Mouse (Mus musculus) liver, adult (tissue): ENCODE data around the gene Fam227a.

Experiments used
- GATA4 ChIP-seq: IDR thresholded peaks from 2 replicates; pipeline ENCODE4 v1.6.1; 2014; ENCODE audit warnings: mild to moderate bottlenecking, low read length; ENCODE audit not compliant: insufficient replicate concordance

The Fam227a gene

DNA sequence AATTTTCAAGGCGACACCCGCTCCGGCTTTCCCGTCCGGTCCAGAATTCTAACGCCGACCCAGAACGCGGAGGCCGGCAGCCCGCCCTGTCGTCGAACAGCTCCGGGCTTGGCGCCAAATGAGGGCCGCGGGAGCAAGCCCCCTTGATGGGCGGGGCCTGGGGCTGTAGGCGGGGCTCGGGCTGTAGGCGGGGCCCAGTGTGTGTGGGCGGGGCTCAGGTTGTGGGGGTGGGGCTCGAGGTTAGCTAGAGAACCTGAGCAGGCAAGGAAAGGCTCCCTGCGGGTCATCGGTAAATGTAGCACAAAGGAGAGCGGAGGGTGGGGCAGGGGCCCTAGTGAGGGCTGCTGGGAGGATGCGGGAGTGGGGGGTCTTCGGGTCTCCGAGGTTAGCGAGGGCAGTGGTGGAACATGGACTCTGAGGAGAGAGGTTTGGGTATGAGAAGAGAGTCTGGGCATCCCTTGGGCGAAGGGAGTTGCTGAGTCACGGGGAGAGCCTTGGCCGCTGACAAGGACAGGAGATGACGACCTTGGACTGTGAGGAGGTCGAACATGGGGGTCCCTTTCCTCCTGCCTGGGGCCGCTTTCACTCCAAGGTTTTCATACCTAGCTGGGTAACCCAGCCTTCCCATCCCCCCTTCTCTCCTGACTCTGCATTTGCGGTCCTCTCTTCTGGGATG lies 53.6 kb downstream of the Fam227a start, which contains the start of gene Dmc1:
TSS of gene Dmc1 (minus strand) at position 120 of the 676 bp plus-strand sequence.
- no peak for TF ChIP-seq GATA4

DNA sequence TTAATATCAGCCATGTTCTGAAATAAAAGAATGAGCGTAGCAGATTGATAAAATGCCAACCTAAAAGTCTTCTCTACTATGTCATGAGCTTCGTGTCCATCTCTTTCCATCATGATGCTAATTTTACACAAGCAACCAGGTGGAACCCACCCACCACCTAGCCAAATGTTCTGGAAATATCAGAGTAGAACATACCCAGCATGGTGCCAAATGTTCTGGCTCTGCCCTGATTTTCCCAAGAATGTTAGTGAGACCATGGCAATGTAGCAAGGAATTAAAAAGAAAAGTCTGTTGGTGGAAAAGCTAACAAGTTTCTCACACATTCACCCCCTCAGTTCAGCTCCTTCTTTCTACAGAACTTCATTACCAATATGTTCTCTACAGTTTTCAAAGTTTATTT lies 58.6 kb downstream of the Fam227a start:
- TF ChIP-seq GATA4: no peak

DNA sequence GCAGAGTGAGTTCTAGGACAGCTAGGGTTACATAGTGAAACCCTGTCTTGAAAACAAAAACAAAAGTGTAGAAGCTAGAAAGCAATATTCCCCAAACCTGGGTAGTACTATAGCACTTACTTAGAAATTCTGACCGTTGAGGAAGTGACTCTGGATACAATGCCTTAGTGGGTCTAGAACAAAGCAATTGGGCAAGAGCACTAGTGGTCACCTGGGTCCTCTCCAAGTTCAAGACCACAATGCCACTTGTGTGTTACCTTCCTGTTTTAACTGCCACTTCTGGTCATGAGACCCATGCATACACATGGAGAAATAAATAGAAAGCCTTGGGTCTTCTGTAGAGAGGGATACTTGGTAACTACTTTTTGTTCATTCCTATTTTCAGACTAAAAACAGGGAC lies 60.0 kb downstream of the Fam227a start:
- no peak for TF ChIP-seq GATA4

DNA sequence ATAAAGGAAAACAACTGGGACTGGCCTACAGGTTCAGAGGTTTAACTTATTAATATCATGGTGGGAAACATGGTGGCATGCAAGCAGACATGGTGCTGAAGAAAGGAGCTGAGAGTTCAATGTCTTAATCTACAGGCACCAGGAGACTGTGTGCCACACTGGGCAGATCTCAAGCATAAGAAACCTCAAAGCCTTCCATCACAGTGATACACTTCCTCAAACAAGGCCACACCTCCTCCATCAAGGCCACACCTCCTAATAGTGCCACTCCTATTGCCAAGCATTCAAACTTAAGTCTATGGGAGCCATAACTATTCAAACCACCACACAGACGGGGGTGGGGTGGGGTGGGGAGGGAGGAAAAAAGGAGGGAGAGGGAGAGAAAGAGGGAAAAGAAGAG lies 77.2 kb downstream of the Fam227a start:
- no peak for TF ChIP-seq GATA4

DNA sequence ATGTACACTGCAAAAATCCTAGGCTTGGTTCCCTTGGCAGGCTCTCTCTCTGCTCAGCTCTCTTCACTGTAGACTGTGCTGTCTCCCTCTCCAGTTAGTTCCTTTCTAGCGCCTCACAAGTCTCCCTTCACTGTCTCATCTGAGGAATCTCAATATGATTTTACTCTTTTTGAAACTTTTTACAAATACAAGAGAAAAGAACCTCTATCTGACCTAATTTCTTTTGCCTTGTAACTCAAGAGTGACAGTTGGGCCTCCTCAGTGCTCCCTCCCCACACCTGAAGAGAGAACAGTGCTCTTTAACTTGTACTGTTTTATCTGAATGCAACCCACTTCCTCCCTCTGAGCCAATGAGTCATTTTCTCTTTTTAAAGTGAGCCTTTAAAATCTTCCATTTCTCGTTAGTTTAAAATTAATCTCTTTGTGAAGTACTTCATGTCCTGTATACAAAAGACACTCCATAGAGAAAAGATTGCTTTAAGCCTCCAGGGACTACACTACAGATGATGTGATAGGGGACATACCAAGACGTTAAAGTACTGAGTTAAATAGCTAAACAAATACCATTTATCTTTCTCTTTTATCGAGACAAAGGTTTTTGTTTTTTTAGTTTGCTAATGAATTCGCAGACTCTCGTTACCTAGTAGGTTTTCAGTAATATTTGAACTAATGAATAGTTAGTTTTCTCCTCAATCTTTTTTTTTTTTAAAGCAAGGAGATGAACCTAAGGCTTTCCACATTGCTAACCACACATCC lies 80.9 kb downstream of the Fam227a start:
- no peak for TF ChIP-seq GATA4

DNA sequence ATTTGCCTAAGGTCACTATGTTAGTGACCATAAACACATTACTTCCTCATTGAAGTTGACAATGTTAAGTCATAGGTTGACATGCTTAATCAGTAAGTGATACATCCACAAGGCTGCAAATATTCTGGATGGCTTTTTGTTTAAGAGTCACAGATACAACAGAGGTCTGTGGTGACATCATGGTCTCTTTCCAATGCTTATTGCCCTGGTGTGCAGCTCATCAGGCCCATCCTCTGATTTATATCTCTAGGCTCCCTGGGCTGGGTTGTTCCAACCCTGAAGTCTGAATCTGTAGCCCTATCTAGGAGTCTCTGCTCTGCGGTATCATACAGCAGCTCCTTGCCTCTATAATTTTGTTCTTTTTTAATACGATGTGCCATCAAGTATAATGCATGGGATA lies 81.8 kb downstream of the Fam227a start:
- TF ChIP-seq GATA4: no peak

DNA sequence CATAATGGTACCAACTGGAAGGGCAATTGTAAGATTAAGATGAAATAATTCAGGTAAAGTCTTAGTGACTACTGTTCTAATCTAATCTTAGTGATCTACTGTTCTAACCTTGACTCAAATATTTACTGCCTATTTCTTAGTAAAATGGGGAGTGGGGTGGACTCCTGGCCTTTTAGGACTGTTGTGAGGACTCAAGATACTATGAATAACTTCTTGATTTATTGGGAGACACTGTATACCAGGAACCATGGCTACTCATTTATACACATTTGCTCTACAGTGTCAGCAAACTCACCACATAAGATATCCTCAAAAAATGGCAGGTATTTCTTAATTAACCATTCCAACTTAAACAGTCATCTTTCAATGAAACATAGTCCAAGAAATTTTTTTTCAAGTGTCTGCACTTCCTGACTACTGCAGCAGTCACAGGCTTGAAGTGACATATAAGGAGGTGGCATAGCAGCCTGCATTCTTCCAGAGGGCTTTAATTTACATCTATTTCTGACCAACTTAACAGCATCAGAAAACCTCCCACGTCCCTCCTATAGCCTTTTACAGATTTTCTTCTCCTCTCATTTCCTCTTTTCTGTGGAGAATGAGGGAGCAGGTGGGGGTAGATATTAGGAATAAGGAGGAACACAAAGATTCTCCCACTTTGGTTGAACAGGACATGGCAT lies 83.1 kb downstream of the Fam227a start:
- TF ChIP-seq GATA4: no peak

DNA sequence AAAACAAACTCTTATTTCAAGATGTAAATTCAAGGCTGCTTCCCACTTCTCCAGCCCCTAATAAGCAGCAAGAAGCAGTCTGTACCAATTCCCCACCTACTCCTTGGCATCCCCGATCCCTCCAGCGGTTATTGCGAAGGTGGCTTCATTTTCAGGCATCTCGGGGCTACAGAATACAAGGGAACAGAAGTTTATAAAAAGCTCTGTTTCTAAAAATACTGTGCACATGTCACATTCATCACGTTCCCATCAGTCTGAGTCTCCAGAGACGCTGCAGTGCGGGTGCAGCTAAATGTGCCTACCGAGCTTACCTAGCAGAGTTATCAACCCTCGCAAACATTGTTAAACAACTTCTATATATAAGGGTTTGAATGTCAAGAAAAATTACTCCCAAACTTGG lies 96.3 kb downstream of the Fam227a start:
- no peak for TF ChIP-seq GATA4

DNA sequence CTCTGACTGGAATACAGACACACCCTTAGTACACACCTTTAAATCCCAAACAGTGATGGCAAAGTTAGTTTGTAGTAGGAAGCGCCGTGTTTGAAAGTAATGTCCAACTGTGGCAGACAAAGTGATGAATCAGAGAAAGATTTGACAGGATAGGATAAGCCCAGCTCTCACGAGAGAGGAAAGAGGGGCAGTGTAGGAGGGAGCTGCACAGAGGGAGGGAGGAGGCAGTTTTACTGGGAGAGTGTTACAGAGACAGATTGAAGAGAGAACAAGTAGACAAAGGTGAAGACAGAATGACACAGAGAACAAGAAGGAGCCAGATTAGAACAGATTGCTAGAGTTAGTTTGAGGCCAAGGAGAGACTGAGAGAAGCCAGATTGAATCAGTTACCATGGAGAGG lies 99.1 kb downstream of the Fam227a start:
- no peak for TF ChIP-seq GATA4
